Mouse (Mus musculus): ENCODE measurements around the gene Gm9999.
"Not testable (repeated sequence)": the region's sequence is repeated elsewhere in the genome, so short reads cannot be mapped to it uniquely, and the experiment has no call there.

The Gm9999 gene

DNA sequence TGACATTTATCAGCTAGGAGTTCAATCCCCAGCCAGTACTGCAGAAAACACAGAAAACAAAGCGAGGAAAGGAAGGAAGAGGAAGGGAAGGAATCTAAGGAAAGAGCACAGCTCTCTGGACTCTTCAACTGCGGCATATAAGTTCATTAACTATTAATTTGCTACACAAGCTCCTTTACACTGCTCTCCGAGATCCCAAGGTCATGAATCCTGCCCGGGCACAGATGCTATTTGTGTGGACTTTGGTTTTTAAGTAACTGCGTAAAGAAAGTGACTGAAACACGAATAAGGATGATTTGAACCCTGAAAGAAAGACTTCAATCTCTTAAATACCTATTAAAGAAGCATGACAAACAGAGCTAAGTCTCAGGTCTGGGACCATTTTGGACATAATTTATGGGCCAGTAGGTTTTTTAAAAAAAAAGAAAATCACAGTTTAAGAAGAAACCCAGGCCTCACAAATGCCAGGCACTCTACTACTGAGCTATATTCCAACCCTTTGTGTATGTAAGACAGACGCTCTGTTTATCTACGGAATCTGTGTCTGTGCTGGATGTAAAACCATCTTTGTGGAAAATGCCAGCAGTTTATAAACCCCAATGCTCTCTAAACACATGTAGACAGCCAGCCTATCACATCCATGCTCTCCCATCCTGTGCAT is 16.7 kb downstream of the Gm9999 start:
- no peak for DNase-seq (ENCODE audit: inconsistent ontology term)

DNA sequence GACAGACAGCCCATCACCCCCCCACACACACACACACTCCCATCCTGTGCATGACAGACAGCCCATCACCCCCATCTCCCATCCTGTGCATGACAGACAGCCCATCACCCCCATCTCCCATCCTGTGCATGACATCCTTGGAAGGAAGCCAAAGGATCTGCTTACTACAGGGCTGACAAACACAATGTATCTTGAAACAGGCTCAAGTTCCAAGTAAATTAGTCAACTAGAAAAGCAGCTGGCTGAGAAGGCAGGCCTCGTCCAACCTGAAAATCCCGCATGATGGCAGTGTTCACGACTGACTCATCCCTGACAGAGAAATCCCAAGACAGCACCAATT is 17.2 kb downstream of the Gm9999 start:
- peak; percentile 83 for DNase-seq (ENCODE audit: inconsistent ontology term)

DNA sequence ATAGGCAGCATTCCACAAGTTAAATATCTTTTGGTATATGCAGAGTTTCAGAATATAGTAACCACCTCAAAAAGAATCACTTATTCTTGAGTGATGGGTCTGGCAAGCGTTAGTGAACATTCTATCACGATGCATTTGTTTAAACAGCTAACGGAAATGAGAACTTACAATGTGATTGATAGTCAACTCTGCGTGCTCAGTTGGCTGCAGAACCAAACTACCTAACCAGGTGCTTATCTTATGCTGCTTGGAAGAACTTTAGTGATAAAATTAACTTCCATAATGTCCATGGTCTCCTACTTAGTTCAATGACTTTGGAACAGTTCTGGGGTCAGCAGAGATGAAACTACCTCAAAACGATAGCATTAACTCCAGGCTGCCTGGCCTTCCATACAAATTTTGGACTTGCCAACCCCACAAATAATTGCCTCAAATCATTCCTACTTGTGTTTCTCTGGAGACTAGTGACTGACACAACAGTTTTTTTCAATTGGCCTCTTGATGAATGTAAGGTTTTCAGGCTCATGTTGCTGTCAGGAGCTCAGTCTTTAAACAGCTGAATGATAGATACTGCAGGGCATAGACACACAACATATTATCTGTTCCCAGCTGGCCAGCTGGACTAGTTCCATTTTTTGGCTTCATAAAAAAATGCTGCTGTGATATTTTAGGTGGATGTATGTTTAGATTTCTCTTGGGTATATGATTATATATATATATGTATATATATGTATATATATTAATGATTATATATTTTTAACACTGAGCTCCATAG is 17.9 kb downstream of the Gm9999 start:
- no peak for DNase-seq (ENCODE audit: inconsistent ontology term)

DNA sequence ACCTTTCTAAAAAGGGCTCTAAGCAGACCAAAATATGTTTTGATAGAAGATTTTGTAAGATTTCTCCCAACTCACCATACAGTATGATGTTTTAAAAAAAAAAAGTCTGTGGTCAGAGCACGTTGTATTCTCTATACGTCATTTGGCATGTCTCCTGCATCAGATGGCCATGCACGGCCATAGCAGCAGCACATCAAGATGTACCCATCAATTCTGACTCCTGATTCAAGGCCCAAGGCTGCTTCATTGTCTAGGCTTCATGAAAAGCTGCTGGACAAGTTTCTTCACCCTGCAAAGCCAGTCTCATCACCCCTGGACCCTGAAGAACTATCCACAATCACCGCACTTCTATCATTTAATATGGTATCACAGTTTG is 18.5 kb downstream of the Gm9999 start:
- DNase-seq (ENCODE audit: inconsistent ontology term), result no peak

DNA sequence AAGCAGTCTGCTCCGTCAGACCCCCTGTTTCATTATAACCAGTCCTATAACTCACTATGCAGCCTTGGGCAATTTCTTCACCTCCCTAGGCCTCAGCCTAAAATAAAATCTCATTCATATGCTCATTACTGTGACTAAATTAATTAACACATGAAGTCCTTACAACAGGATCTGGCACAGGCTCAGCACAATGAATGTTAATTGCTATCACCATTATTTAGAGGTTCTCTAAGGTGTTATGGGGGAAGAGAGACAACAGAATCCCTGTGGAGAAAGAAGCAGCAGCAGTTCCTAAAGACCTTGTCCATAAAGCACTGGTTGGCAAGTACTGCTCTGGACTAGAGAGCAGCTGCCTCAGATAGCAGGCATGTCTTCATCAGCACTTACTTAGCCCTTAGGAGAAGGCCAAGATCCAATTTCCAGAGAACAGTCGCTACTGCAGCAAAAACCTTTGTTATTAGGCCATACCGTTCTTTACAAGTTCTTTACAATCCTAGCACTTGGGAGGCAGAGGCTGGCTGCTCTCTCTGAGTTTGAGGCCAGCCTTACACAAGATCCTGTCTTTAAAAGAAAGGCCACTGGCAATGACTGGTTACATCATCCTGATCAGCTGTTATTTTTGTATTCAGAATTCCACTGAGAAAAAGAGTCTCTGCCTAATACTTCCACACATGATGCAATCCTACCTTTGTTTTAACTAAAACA is 20.2 kb downstream of the Gm9999 start:
- DNase-seq (ENCODE audit: inconsistent ontology term), result peak; percentile 78

DNA sequence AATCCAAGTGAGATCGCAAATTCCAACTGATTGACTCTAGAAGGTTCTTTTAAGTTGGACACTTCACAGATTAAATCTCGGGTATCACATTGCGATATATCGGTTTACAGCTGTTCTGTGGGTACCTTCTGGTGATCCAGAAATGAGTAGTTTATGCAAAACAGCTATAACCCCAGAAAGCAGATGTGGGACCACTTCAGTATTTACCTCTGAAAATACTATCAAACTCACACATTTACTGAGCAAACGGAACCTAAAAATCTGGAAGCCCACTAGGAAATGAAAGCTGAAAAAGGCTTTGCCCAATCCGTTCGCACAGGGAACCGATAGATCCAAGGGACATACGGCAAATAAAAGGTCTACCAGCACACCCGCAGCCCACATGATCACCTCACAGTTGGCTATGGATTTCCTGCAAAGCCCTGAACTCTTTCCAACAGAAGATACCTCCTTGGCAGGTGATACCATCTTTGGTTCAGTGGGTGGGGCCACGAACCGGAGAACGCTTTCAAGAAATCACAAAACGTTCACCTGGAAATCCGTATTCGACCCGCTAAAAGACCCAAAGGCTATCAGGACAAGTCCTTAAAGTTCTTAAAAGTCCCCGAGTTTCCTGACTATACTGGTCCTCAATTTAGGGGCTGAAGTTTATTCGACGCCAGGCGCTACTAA is 23.9 kb downstream of the Gm9999 start:
- peak; percentile 35 for DNase-seq (ENCODE audit: inconsistent ontology term)

DNA sequence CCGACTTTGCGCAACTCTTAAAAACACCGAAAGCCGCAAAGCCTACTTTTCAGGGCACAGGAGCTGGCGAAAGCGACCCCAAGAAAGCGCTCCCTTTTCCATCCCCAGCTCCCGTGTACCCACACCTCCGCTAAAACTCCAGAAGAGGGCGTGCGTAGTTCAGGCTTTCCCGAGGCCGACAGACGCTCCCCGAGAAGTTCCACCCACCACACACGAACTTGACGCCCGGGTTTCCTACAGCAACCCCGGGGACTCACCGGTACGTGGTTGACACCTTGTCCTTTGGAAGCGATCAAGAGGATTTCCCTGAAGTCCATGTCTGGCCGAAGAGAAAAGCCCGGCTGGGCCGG is 24.4 kb downstream of the Gm9999 start:
- no peak for DNase-seq (ENCODE audit: inconsistent ontology term)

DNA sequence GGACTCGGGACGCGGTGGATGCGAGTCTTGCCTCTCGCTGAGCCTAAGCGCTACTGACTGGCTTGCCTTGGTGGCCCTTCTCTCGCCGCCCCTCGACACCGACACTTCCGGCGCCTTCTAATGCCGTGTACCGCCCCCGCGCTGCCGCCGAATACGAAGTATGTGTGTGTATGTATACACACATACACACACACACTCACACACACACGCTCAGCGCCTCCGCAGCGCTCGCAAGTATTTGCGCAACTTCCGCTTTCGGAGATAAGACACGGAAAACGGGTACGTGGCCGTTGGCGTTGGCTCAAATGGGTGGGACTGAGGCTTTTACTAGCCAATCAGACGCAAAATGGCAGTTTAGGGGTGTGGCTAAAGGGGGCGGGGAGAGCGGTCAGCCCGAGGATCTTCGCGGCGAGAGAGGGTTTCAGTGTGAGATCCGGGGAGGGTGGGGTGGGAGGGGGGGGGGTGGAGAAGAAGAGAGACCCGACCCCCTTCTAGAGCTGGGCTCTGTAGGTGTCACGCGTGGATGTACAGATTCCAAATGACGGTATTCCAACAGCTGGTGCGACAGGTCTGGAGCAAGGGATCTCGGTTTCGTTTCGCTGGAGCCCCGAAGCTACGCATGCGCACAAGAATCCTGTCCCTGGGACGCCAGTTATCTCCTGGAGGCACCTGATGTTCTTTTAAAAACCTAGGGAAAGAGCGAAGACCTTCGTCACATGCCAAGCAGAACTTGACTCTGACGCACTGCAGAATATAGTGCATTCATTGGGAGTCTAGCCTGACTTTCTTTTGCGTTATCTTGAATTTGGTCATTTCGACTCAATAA is 25.0 kb downstream of the Gm9999 start, which contains the start of gene Spty2d1:
Spty2d1 (minus strand) TSS at position 244 of the 826 bp plus-strand sequence.
- DNase-seq (ENCODE audit: inconsistent ontology term), result peak; percentile 99

DNA sequence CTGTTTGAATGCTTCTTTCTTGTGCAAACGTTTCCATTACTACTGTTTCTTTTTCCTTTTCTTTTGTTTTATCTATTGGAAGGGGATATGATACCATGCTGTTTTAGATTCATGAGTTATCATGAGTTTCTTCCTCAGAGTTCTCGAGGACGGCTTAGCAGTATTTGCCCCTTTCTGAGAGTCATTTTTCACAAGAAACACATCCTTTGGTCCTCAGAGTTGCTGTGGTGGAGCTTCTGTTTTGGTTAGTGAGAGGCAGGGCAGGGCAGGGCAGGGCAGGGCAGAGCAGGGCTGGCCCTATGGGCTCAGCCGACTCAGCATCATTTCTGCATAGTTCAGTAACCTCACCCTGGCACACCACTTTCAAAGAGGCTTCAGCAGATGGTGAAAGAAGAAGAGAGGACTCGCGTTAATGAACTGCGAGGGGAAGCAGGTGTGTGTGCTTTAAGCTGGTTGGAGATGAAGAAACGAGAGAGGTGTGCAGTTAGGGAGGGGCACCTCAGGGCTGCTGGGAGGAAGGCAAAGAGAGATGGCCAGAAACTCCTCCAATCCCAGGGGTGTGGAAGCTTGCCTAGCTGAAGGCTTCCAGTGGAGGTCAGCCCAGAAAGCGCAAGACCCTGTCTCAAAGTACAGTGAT is 29.9 kb downstream of the Gm9999 start:
- no peak for DNase-seq (ENCODE audit: inconsistent ontology term)

DNA sequence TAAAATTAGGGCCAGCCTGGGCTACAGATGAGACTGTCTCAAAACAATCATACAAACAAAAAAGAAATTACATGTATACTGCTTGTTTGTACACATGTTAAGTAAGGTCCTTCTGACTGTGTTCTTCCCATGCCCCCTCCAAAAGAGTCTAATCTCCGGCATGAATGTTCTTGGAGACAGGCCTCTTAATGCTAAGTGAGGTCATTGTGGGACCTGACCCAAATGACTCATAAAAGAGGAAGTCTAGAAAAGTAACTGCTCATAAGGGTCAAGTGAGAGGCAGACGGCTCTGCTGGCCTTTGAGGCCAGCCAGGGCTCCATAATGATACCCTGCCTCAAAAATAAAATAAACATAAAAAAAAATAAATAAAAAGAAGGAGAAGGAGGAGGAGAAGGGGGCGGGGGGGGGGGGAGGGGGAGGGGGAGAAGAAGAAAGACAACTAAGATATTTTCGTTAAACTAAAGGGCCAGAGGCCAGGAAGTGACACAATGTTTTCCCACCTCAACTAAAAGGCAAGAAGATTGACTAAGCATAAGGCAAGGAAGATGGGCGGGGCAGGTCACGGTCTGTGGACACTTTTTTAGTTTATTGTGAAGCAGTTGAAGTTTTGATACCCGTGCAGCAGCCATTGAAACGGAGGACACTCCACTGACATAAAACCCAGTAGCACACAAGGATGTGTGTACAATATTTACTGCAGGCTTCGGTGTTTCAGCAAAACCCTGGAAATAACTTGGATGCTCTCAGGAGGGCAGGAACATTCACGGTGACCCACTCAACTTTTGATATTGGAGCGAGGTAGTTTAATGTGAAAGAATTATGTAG is 31.4 kb downstream of the Gm9999 start:
- DNase-seq (ENCODE audit: inconsistent ontology term), result peak; percentile 62

DNA sequence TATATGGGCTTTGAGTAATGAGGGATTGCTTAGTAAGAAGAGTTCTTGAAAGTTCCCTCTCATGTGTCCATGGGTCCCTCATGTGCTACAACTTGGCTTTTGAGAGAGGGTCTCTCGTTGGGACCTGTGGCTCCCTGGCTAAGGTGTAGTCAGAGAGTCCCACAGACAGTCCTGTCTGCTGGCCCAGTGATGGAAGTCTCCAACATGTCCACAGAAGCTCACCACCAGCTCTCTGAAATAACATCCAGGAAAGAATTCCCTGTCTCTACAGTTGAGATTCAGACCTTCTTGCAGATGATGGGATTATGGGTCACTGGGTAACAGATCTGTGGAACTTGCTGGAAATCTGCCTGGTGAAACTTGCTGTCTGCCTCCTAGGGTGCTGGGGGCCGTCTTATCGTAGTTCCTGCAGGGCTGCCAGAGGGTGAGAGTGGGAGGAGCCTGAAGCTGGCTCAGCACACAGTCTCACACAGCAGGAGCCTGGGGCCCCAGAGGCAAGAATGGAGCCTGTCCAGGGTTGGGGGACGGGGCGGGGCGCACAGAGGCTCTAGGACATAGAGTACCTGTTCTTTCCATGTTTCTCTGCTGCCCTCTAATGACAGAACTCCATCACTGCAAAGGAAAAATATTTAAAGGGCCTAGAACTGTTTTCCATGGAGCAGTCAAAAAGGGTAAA is 32.1 kb downstream of the Gm9999 start:
- DNase-seq (ENCODE audit: inconsistent ontology term), result peak; percentile 97

DNA sequence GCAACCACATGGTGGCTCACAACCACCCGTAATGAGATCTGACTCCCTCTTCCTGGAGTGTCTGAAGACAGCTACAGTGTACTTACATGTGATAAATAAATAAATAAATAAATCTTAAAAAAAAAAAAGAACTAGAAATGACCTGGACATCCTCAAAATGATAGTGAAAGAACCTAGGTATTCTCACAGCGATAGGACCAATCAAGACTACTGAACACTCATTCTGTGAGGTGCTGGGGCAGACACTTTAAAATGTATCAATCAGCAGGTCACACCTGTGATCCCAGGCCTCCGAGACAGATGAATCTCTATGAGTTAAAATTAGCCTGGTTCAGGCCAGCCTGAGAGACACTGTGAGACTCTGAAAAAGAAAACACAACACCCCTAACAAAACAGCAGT is 33.2 kb downstream of the Gm9999 start:
- DNase-seq (ENCODE audit: inconsistent ontology term), result no peak

DNA sequence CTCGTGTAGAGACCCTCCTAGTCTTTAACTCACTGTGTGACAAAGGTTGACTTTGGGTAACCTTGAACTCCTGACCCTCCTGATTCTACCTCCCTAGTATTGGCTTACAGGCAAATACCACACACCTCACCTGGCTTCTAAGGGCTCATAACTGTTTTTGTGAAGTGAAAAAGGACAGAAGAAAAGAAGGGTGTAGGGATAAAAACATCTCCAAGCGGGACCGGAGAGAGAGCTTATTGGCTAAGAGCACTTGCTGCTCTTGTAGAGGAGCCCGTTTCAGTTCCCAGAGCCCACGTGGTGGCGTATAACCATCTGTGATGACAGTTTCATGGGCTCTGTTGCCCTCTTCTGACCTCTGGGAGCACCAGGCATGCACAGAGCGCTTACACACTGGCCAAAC is 33.8 kb downstream of the Gm9999 start:
- DNase-seq (ENCODE audit: inconsistent ontology term), result no peak

DNA sequence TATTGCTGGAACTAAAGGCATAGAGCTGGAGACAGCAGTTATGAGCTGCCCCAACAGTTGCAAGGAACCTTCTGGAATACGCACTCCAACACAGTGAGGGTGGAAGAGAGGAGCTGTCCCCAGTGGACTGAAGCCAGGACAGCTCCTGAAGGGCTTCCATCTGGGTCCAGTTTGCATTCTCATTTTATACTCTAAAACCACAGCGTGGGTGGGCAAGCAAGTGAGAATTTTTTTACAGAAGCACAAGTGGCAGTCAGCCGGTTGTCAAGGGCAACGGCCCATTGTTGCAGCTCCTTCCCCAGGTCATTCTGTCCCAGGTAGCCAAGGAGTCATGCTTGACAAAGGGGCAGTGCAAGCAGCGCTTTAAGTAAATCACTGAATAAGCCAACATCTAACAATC is 36.3 kb downstream of the Gm9999 start:
- DNase-seq (ENCODE audit: inconsistent ontology term), result no peak

DNA sequence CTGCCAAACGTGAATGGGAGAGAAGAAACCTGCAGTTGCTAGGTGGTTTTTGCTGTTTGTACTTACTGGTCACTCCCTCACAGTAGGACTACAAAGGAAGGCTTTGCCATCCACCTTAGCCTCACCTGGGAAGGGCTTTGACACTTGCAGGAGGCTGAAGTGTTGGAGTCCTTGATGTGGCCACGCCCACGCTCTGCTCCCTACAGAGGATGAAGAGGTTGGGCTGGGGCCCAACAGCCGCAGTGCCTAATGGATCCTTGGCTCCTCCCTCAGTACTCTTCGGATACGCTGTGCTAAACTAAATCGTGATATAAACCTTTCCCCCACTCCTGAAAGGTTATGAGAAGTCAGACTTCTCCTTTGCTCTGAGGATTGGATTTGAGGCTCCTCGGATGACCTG is 37.6 kb downstream of the Gm9999 start:
- DNase-seq (ENCODE audit: inconsistent ontology term), result no peak

DNA sequence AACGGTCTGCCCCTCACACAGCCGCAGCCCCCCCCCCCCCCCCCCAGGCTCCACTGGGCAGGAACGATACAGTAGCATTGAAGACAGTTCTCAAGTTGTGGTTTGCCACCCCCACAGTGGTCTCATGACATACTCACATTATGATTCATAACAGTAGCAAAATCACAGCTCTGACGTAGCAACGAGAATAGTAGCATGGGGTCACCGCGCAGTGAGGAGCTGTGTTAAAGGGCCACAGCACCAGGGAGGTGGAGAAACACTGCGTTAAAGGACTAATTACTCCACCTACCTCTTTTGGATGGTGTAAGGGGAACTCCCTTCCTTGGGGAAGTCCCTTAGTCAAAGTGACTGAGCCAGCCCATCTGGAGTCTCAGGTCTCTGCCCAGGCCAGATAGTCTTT is 39.1 kb downstream of the Gm9999 start:
- DNase-seq (ENCODE audit: inconsistent ontology term), result peak; percentile 69

DNA sequence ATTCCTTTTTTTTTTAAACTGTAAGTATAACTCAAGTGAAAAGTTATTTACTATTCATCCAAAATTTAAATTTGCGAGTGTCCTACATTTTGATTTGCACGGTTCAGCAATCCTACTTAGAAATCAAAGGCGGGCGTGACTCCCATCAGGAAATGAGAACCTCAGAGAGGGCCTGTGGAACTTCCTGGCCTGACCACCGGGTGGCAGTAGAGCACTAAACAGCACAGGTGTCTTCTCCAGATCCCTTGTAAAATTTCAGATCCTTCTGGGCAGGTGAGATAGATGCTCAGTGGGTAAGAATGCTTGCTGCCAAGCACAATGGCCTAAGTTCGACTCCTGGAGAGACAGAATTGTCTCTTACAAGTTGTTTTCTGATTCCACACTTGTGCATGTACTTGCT is 40.1 kb downstream of the Gm9999 start:
- peak; percentile 78 for DNase-seq (ENCODE audit: inconsistent ontology term)

DNA sequence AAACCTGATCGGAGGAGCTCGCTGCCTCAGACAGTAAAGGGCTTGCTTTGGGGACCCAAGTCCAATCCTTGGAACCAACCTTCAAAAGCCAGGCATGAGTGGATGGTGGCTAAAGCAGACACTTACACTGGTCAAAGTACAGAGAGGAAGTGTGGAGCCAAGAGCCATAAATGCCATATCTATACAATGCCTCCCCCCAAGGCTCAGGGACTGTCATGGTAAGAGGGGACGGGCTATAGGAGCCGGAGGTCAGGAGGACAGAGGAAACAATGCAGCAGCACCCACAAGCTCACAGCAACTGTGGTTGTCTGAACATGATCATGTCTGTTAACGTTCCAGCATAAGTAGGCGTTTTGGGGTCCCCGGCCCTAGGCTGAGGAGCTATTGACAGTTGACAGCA is 41.1 kb downstream of the Gm9999 start:
- no peak for DNase-seq (ENCODE audit: inconsistent ontology term)

DNA sequence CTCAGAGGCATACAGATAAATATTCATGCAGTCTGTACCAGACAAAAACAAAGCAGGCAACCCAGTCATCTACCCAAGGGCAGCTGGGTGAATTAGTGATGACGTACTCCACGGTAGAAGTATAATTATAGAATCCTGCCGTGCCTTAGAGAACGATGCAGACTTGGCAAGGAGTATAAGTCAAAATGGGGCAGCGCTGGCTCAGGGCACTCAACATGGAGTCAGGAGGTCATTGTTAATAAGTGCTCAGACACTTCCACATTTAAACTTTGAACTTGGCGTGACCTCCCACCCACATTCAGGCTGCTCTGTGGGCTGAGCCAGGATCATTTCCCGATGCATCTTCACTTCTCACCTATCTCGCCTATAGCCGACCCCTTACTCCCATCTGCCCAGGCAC is 42.0 kb downstream of the Gm9999 start:
- no peak for DNase-seq (ENCODE audit: inconsistent ontology term)

DNA sequence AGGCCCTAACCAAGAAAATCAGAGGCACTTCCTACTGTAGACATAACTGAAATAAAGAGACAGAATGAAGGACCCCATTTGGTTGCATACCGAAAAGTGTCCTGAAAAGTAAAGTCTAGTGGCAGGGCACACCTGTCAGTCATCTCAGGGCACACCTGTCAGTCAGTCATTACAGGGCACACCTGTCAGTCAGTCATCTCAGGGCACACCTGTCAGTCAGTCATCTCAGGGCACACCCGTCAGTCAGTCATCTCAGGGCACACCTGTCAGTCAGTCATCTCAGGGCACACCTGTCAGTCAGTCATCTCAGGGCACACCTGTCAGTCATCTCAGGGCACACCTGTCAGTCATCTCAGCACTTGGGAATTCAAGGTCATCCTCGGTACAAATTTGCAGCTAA is 43.5 kb downstream of the Gm9999 start:
- not testable (repeated sequence) for DNase-seq (ENCODE audit: inconsistent ontology term)

Data from Muller cell, postnatal 12 days (primary cell).